Mouse (Mus musculus): ENCODE measurements at regions not wholly inside any gene's neighbourhood (a gene's known extent, or its start where the extent isn't known, plus 50 kb on each side); places are given as distances from the start of the nearest gene placed in this dataset.

GRCm38 (mm10) chr12:15970262-15970661 lies 153.5 kb upstream of the Trib2 start:
- DNase-seq (ENCODE audit: low read depth, low spot score): no peak

- DNase-seq (ENCODE audit: low read depth, low spot score): no peak
Observed at GRCm38 (mm10) chr12:15967550-15968102, 150.9 kb upstream of the Trib2 start.

GRCm38 (mm10) chr12:15966631-15967030 lies 149.9 kb upstream of the Trib2 start:
- DNase-seq (ENCODE audit: low read depth, low spot score): no peak

GRCm38 (mm10) chr12:15965921-15966320 lies 149.2 kb upstream of the Trib2 start:
- DNase-seq (ENCODE audit: low read depth, low spot score): no peak

GRCm38 (mm10) chr12:15964073-15964472 lies 147.4 kb upstream of the Trib2 start:
- no peak for DNase-seq (ENCODE audit: low read depth, low spot score)

GRCm38 (mm10) chr12:15961834-15962233 lies 145.1 kb upstream of the Trib2 start:
- DNase-seq (ENCODE audit: low read depth, low spot score): no peak

- peak; percentile 7 for DNase-seq (ENCODE audit: low read depth, low spot score)
Observed at GRCm38 (mm10) chr12:15937443-15938237, 120.9 kb upstream of the Trib2 start.

- no peak for DNase-seq (ENCODE audit: low read depth, low spot score)
Observed at GRCm38 (mm10) chr12:15932067-15932466, 115.3 kb upstream of the Trib2 start.

GRCm38 (mm10) chr12:15931535-15931934 lies 114.8 kb upstream of the Trib2 start:
- DNase-seq (ENCODE audit: low read depth, low spot score): no peak

GRCm38 (mm10) chr12:15930155-15930554 lies 113.4 kb upstream of the Trib2 start:
- DNase-seq (ENCODE audit: low read depth, low spot score): no peak

- DNase-seq (ENCODE audit: low read depth, low spot score): no peak
Observed at GRCm38 (mm10) chr12:15929541-15929940, 112.8 kb upstream of the Trib2 start.

- DNase-seq (ENCODE audit: low read depth, low spot score): no peak
Observed at GRCm38 (mm10) chr12:15918291-15918690, 101.6 kb upstream of the Trib2 start.

- DNase-seq (ENCODE audit: low read depth, low spot score): no peak
Observed at GRCm38 (mm10) chr12:15912959-15913358, 96.2 kb upstream of the Trib2 start.

- DNase-seq (ENCODE audit: low read depth, low spot score): no peak
Observed at GRCm38 (mm10) chr12:15912491-15912890, 95.8 kb upstream of the Trib2 start.

- no peak for DNase-seq (ENCODE audit: low read depth, low spot score)
Observed at GRCm38 (mm10) chr12:15911254-15911991, 94.7 kb upstream of the Trib2 start.

- DNase-seq (ENCODE audit: low read depth, low spot score): no peak
Observed at GRCm38 (mm10) chr12:15897539-15897938, 80.8 kb upstream of the Trib2 start.

- no peak for DNase-seq (ENCODE audit: low read depth, low spot score)
Observed at GRCm38 (mm10) chr12:15896511-15896910, 79.8 kb upstream of the Trib2 start.

GRCm38 (mm10) chr12:15895215-15895614 lies 78.5 kb upstream of the Trib2 start:
- no peak for DNase-seq (ENCODE audit: low read depth, low spot score)

- peak; percentile 6 for DNase-seq (ENCODE audit: low read depth, low spot score)
Observed at GRCm38 (mm10) chr12:15890591-15890990, 73.9 kb upstream of the Trib2 start.

- no peak for DNase-seq (ENCODE audit: low read depth, low spot score)
Observed at GRCm38 (mm10) chr12:15879907-15880430, 63.2 kb upstream of the Trib2 start.
